Comparison of ENCODE assay signal across 7 mouse cellular contexts in the genomic region with DNA sequence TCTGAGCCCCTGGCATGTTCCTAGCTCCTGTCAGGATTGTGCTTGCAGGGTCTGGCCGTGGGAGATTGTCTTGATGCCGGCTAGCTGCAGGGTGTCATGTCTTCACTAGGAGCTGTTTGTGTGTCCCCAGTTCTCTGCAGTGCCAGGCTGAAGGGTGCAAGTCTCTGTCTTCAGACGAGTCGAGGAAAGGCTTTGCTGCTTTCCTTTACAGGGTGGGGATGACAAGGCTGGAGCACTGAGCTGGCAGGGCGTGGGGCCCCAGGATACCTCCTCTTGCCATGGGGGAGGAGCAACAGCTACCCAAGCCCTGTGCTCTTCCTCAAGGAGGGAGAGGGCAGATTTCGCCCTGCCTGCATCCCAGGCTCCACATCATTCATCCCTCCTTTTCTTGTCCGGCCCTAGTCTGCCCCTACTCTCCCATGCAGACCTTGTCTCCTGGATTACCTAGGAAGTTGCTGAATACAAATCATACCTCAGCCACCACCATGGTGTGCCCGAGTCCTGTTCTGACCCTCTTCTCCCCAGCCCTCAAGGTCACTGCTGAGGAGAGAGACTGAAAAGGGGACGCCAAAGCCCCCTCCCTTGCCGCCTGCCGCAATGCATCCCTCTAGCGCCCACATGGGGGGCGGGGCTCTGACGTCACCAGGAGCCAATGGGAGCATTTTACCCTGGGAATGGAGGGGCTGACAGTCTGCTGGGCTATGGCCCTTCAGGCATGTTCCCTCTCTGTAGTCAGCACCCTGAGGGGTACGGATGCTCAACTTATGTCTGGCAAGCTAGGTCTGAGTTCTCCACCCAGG. TPM values are rescaled to one million over a fixed set of nuclear protein-coding genes. Genes with fewer than 3 reads are reported as not detected.
DNase-seq lines count a peak whose midpoint lies in the region; ATAC-seq lines count a peak whose summit lies in the region.

No protein-coding gene starts in this region.

- H3K4me3 ChIP-seq in embryonic facial prominence, embryonic 13.5 days, result peak overlapping the region; percentile 66
- H3K4me3 ChIP-seq in midbrain, embryonic 14.5 days (replicated peaks; ENCODE audit: low read depth, low read length), result peak overlapping the region; percentile 61

- H3K4me2 ChIP-seq in embryonic facial prominence, embryonic 13.5 days, result peak overlapping the region; percentile 99
- H3K4me2 ChIP-seq in midbrain, embryonic 14.5 days (ENCODE audit: low read length), result peak overlapping the region; percentile 86

- no peak overlapping the region; the same call in 1 of the 2 replicates for H3K27ac ChIP-seq in embryonic facial prominence, embryonic 13.5 days
- peak overlapping the region; percentile 80 for H3K27ac ChIP-seq in midbrain, embryonic 14.5 days (replicated peaks; ENCODE audit: low read depth, low read length)

- peak; percentile 31 for DNase-seq in CD4-positive helper T cell, adult 2 months (ENCODE audit: low read depth, low spot score)
- DNase-seq in Muller cell, postnatal 12 days (ENCODE audit: inconsistent ontology term), result peak; percentile 85
- peak; percentile 80 for DNase-seq in heart, postnatal 4 days
- DNase-seq in left cerebral cortex, postnatal 14 days (ENCODE audit: low spot score in 2 of 2), result peak; percentile 87 to 92
- peak; percentile 92 for DNase-seq in midbrain, embryonic 14.5 days

- H3K9ac ChIP-seq in embryonic facial prominence, embryonic 13.5 days, result peak overlapping the region; percentile 79
- peak overlapping the region; percentile 80 for H3K9ac ChIP-seq in midbrain, embryonic 14.5 days (replicated peaks; ENCODE audit: low read length)

- peaks cover 20% of the 10 kb centered on the region; the same call in 1 of the 2 replicates for H3K27me3 ChIP-seq in embryonic facial prominence, embryonic 13.5 days
- H3K27me3 ChIP-seq in midbrain, embryonic 14.5 days (ENCODE audit: control insufficient read depth, insufficient read depth, low read length), result no peaks in the 10 kb centered on the region

- no peaks in the 10 kb centered on the region for H3K36me3 ChIP-seq in embryonic facial prominence, embryonic 13.5 days
- H3K36me3 ChIP-seq in midbrain, embryonic 14.5 days (ENCODE audit: control insufficient read depth, insufficient read depth, low read length), result peaks cover 27% of the 10 kb centered on the region

- intact Hi-C loops in left cerebral cortex, postnatal 14 days (cut with DNase I), result no loop called here

- no peaks in the 10 kb centered on the region for H3K9me3 ChIP-seq in embryonic facial prominence, embryonic 13.5 days
- H3K9me3 ChIP-seq in midbrain, embryonic 14.5 days (ENCODE audit: control insufficient read depth, low read length), result no peaks in the 10 kb centered on the region

- no peak for ATAC-seq in embryonic facial prominence, embryonic 13.5 days (ENCODE audit: insufficient number of reproducible peaks, insufficient read depth, low FRiP score, low TSS enrichment, low read depth)
- peak; percentile 47 for ATAC-seq in midbrain, embryonic 14.5 days (ENCODE audit: low FRiP score, low TSS enrichment)
- ATAC-seq in erythroid progenitor cell, adult 5-6 weeks (replicated peaks; ENCODE audit: low FRiP score, poor library complexity, severe bottlenecking), result no peak

- WGBS in embryonic facial prominence, embryonic 13.5 days, result 2% methylated on average over 15 of the region's 15 CpGs
- WGBS in midbrain, embryonic 14.5 days, result 1% methylated on average over 15 of the region's 15 CpGs

- H3K4me1 ChIP-seq in embryonic facial prominence, embryonic 13.5 days, result peaks cover 16% of the 10 kb centered on the region
- peaks cover 32% of the 10 kb centered on the region for H3K4me1 ChIP-seq in midbrain, embryonic 14.5 days (ENCODE audit: control insufficient read depth, insufficient read depth, low read length)

RNA-seq across cellular contexts. Expression of a gene that starts 12.0 kb away (rescaled TPM):
- polyA plus RNA-seq in embryonic facial prominence, embryonic 13.5 days (2015; fragmentation: Nextera tagmentation; extraction: Ambion mirVana), result 20.3 and 21.0 TPM in 2 replicates
- total RNA-seq in heart, postnatal 4 days (2021), result 10 to 100 TPM; 13.9 to 14.7 TPM
- total RNA-seq in left cerebral cortex, postnatal 14 days (2021), result 10 to 100 TPM; 15.8 to 17.4 TPM
- polyA plus RNA-seq in midbrain, embryonic 14.5 days (2014; fragmentation: Nextera tagmentation; extraction: Ambion mirVana), result 28.3 and 32.8 TPM in 2 replicates
- total RNA-seq in erythroid progenitor cell, adult 5-6 weeks (2015; ENCODE audit: low replicate concordance), result 6.8 and 8.8 TPM in 2 replicates
- total RNA-seq in erythroid progenitor cell, adult 5-6 weeks (2017; ENCODE audit: low replicate concordance), result 16.6 and 17.5 TPM in 2 replicates

RNA-seq across cellular contexts. Expression of a gene that starts 26.9 kb away (rescaled TPM):
- polyA plus RNA-seq in embryonic facial prominence, embryonic 13.5 days (2015; fragmentation: Nextera tagmentation; extraction: Ambion mirVana), result 16.2 and 18.0 TPM in 2 replicates
- total RNA-seq in heart, postnatal 4 days (2021), result 100 to 1,000 TPM; 324 to 340 TPM
- 1,000 to 10,000 TPM; 1,641 to 1,725 TPM for total RNA-seq in left cerebral cortex, postnatal 14 days (2021)
- polyA plus RNA-seq in midbrain, embryonic 14.5 days (2014; fragmentation: Nextera tagmentation; extraction: Ambion mirVana), result 276 and 287 TPM in 2 replicates
- total RNA-seq in erythroid progenitor cell, adult 5-6 weeks (2015; ENCODE audit: low replicate concordance), result not detected in 2 replicates
- 0.26 TPM in 1 of 2 replicates, not detected in the other for total RNA-seq in erythroid progenitor cell, adult 5-6 weeks (2017; ENCODE audit: low replicate concordance)

Comparison
In these comparisons a context has a peak if more than half of its experiments do, and no peak if none do; other contexts are left out.
1. DNase-seq: peak in every context shown above with its lines; median percentile 92 in midbrain, embryonic 14.5 days; 90 in left cerebral cortex, postnatal 14 days; 85 in Muller cell, postnatal 12 days; 80 in heart, postnatal 4 days; 31 in CD4-positive helper T cell, adult 2 months.
2. RNA of a gene that starts 26.9 kb away (total RNA-seq): 1,641 to 1,725 TPM in left cerebral cortex, postnatal 14 days and 324 to 340 TPM in heart, postnatal 4 days; 0.26 TPM in erythroid progenitor cell, adult 5-6 weeks; every median in the first group is over 100 times any median in the second.